Mouse (Mus musculus) T-helper 17 cell (primary cell): ENCODE results near the gene Golt1a.

ENCODE experiments used
- in situ Hi-C, 2 experiments: fragments of 300-600 bp; cut with MboI, MseI; formaldehyde crosslinking; loops; 1 replicate in 1 of 2; 2 replicates in 1 of 2; pipeline ENCODE4 v1.15.1; 2025; ENCODE audit warnings: high pct_unique_total_duplicates in 2 of 2

Gene Golt1a

GRCm38 (mm10) chr1:133309652-133310267 lies at the start of gene Golt1a:
Gene Golt1a, plus strand, starts transcription at chr1:133309800.
- in situ Hi-C loops, result loop anchor here (5.0 to 10.0 kb wide), 2 partner anchors 132 to 255 kb away; no protein-coding TSS in a partner anchor

GRCm38 (mm10) chr1:133262628-133263027 lies 47.0 kb upstream of the Golt1a start:
- in situ Hi-C loops, result no loop called here

GRCm38 (mm10) chr1:133263134-133263533 lies 46.5 kb upstream of the Golt1a start:
- in situ Hi-C loops, result no loop called here

- in situ Hi-C loops, result no loop called here
These were observed 45.2 kb upstream of the Golt1a start for GRCm38 (mm10) chr1:133264367-133264766.

GRCm38 (mm10) chr1:133265114-133265766 lies 44.4 kb upstream of the Golt1a start:
- in situ Hi-C loops, result no loop called here

- in situ Hi-C loops, result no loop called here
These were observed 42.5 kb upstream of the Golt1a start for GRCm38 (mm10) chr1:133267094-133267493.

- in situ Hi-C loops, result no loop called here
These were observed 41.6 kb upstream of the Golt1a start for GRCm38 (mm10) chr1:133267813-133268492.

GRCm38 (mm10) chr1:133268503-133268902 lies 41.1 kb upstream of the Golt1a start:
- in situ Hi-C loops, result no loop called here

GRCm38 (mm10) chr1:133270336-133270735 lies 39.3 kb upstream of the Golt1a start:
- in situ Hi-C loops, result no loop called here

GRCm38 (mm10) chr1:133274163-133274562 lies 35.4 kb upstream of the Golt1a start:
- in situ Hi-C loops, result no loop called here

- in situ Hi-C loops, result no loop called here
These were observed 32.6 kb upstream of the Golt1a start for GRCm38 (mm10) chr1:133276983-133277382.

- in situ Hi-C loops, result no loop called here
These were observed 31.1 kb upstream of the Golt1a start for GRCm38 (mm10) chr1:133278539-133278938.

GRCm38 (mm10) chr1:133278946-133279631 lies 30.5 kb upstream of the Golt1a start:
- in situ Hi-C loops, result no loop called here

GRCm38 (mm10) chr1:133279632-133280093 lies 29.9 kb upstream of the Golt1a start:
- in situ Hi-C loops, result loop anchor here in 1 of 2 experiments (10.0 kb wide), 1 partner anchor 325 kb away; no protein-coding TSS in a partner anchor

- in situ Hi-C loops, result loop anchor here in 1 of 2 experiments (10.0 kb wide), 1 partner anchor 326 kb away; no protein-coding TSS in a partner anchor
These were observed 29.1 kb upstream of the Golt1a start for GRCm38 (mm10) chr1:133280537-133280936.

- in situ Hi-C loops, result loop anchor here in 1 of 2 experiments (10.0 kb wide), 1 partner anchor 331 kb away; no protein-coding TSS in a partner anchor
These were observed 23.7 kb upstream of the Golt1a start for GRCm38 (mm10) chr1:133285907-133286306.

- in situ Hi-C loops, result loop anchor here in 1 of 2 experiments (10.0 kb wide), 1 partner anchor 332 kb away; no protein-coding TSS in a partner anchor
These were observed 22.5 kb upstream of the Golt1a start for GRCm38 (mm10) chr1:133287051-133287450.

GRCm38 (mm10) chr1:133287880-133288279 lies 21.7 kb upstream of the Golt1a start:
- in situ Hi-C loops, result loop anchor here in 1 of 2 experiments (10.0 kb wide), 1 partner anchor 333 kb away; no protein-coding TSS in a partner anchor

- in situ Hi-C loops, result no loop called here
These were observed 17.7 kb upstream of the Golt1a start for GRCm38 (mm10) chr1:133291888-133292287.

GRCm38 (mm10) chr1:133292608-133293007 lies 17.0 kb upstream of the Golt1a start:
- in situ Hi-C loops, result no loop called here

- in situ Hi-C loops, result no loop called here
These were observed 13.2 kb upstream of the Golt1a start for GRCm38 (mm10) chr1:133296376-133296775.
